Mouse (Mus musculus) megakaryocyte progenitor cell, adult 5-6 weeks (primary cell): ENCODE results near the gene Mafk. TPM values are rescaled to one million over a fixed set of nuclear protein-coding genes. Genes with fewer than 3 reads are reported as not detected.
"Not testable (repeated sequence)": the region's sequence is repeated elsewhere in the genome, so short reads cannot be mapped to it uniquely, and the experiment has no call there.

Experiments
- ATAC-seq: replicated peaks from 2 replicates; pipeline ENCODE4 v1.8.0; 2016; ENCODE audit warnings: mild to moderate bottlenecking, moderate TSS enrichment, inconsistent platforms; ENCODE audit not compliant: poor library complexity
- total RNA-seq, 2 experiments: library from RNA; stranded (forward) in 1 of 2; stranded (reverse) in 1 of 2; fragments of 157-497, 149-512 nt in 1 of 2; fragments of 200-1000 nt in 1 of 2; gene quantifications; 2 replicates each; pipeline versions ENCODE4 v1.2.3 to v1.2.4; 2015 to 2017

The Mafk gene
- total RNA-seq (2015) (11.0 and 13.4 TPM in 2 replicates), total RNA-seq (2017) (22.7 and 27.0 TPM in 2 replicates)

GRCm38 (mm10) chr5:139791227-139792158 is at the start of gene Mafk:
Gene Mafk (plus strand): TSS chr5:139791513.
- peak; percentile 77 for ATAC-seq

- ATAC-seq, result not testable (repeated sequence)
Measured at GRCm38 (mm10) chr5:139742640-139743039, 48.7 kb upstream of the Mafk start.

DNA sequence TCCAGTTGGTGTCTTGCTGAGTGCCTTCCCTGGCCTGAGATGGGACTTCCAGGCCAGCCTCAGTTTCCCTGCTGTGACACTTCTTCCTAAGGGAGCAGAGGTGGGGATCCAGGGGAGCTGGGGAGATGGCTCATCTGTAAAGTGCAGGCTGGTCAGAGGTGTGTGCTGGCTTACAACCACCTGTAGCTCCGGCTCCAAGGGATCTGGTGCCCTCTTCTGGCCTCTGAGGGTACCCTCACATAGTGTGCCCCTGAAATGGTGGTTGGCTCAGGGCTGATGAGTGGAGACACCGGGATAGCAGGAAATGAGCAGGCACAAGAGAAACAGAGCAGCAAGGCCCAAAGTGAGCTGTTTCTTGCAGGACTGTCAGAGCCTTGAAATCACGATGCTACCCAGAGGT is 45.5 kb upstream of the Mafk start:
- ATAC-seq, result peak; percentile 86

DNA sequence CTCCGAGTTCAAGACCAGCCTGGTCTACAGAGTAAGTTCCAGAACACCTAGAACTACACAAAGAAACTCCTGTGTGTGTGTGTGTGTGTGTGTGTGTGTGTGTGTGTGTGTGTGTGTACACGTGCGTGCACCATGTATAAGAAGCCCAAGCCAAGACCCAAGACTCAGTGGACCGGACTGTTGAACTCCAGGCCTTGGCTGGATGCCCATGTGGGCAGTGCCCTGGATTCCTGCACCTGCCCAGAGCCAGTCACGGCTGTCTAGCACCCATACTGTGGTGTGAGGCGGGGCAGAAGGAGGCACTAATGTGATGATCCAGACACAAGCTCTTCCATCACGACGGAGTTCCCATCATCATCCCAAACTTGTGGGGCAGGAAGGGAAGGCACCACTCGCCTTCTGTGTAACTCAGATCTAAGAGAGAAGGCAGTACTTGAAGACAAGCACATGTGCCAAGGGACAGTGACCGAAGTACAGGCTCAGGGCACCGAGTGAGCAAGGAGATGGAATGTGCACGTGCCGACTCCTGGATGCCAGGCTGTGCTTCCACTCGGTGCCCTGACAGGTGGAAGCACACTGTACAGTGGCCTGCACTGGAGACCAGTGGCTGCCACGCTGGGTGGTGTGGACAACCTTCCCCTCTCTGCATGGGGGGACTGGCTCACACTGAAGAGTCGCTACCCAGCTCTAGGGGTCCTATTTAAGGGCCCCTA is 41.7 kb upstream of the Mafk start:
- ATAC-seq, result no peak

DNA sequence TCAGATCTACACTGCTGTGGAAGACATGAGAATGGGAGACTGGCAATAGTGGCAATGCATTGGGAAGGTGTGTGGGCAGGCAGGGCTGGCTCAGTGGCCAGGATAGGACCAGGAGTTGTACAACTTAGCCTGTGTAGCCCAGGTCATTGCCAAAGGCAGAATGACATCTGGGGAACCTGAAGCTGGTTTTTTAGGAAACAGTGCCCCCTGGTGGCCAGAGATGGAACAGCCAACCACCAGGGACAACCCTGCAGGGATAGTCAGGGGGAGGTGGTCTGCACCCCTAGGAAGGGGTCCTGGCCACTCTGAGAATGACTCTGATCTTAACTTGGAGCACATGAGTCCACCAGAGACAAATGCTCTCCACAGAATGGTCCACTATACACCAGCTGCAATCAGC is 40.8 kb upstream of the Mafk start:
- peak; percentile 56 for ATAC-seq

DNA sequence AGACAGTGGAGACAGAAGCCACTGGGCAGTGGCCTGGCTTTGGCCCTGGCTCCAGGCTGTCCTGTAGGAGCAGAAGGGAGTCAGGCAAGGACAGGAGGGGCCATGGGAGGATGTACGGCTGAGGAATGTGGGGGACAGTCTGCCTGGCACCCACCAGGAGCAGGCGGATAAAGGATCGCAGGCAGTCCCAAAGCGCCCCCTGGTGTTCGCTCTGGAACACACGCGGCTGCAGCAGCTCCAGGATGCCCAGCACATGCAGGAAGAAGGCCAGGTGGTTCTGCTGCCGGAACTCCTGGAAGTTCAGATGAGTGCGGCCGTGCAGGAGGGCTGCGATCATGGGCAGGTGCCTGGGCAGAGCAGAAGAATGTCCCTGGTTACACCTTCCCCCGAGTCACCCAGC is 36.6 kb upstream of the Mafk start:
- peak; percentile 55 for ATAC-seq

DNA sequence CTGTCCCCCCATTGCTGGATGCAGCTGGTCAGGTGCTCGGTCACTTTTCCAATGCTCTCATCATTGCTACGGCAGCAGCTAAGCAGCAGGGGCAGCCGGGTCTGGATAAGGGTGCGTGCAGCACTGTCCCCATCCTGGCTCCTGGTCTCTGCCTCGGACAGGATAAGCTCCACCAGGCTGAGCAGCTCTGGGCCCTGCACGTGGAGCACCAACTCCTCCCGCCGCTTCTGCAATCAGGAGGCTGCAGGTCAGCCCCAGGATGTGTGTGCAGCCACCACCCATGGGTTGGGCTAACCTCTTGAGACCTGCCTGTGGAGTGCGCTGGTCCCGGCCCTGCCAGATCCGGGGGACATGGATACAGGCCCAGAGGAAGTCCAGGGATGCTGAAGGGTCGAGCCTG is 35.2 kb upstream of the Mafk start:
- ATAC-seq, result no peak

- no peak for ATAC-seq
Measured at GRCm38 (mm10) chr5:139756586-139756985, 34.7 kb upstream of the Mafk start.

GRCm38 (mm10) chr5:139758096-139758495 is 33.2 kb upstream of the Mafk start:
- ATAC-seq, result no peak

DNA sequence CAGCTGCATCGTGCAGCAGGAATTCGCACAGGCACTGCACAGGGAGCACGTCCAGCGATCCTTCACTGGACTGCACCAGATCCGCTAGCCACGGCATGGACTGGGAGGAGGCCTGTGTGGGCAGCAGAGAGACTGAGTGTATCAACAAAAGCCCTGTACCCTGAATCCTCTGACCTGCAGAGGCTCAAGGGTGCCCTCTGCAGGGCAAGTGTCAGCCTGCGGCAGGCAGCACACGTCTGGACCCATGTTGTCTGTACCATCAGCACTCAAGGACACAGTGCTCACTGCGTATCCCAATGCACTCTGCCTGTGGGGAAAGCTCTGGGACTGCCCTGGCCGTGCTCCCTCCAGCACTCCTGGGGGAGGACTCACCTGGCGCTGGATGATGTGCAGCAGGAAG is 27.0 kb upstream of the Mafk start:
- peak; percentile 87 for ATAC-seq

- no peak for ATAC-seq
Measured at GRCm38 (mm10) chr5:139768216-139768615, 23.1 kb upstream of the Mafk start.

GRCm38 (mm10) chr5:139775216-139775926 is 15.9 kb upstream of the Mafk start, which contains the start of gene Ints1:
Gene Ints1 (minus strand): TSS chr5:139775674.
- peak; percentile 92 for ATAC-seq

DNA sequence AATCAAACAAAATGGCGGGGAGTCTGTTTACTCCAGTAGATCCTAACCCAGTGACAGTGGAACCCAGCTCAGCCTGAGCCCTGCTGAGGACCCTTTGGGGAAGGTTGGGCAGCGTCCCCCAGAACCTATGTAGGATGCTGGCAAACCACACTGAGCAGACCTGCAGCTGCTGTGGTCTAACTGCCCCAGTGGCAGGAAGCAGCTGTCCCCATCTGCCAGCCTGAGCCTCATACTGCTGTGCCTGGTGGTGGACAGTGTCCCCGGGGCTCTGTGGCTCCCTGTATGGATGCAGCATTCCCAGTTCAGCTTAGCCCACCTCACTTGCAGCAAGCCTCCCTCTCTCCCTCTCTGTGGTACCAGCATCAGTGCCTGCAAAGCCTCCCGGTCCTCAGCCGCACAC is 14.3 kb upstream of the Mafk start:
- peak; percentile 78 for ATAC-seq

DNA sequence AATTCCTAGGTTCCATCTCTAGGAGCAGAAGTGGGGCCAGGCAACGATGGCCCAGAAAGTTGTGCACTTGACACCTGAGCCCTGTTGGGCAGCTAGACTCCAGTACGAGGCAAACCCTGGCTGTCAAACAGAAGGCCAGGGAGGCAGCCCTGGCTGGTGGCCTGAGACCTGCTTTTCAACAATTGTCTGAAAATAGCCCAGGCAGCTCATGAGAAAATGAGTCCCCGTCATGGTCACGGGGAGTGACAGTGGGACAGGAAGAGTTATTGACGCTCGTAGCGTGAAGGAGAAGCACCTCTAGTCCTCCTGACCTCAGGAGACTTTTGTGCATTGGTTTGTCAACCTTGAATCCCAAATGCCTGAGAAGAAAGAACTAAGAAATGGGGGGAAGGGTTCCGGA is 9.9 kb upstream of the Mafk start:
- ATAC-seq, result no peak

DNA sequence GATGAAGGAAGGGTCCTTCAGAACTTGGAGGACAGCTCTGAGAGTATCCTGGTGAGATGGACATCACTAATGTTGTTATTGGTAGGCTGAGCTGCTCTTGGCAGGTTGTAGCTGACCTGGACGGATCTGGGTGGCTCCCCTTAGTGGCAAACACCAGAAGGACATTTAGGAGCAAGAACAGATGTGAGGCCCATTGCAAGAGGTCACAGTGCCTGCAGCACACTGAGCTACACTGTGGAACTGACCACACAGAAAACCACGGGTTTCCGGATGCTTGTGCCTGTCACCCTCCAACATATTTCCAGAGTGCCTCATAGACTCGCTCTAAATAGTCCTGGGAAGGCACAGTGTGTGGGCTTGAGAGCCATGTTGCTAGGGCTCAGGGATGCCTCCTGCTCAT is 1.8 kb upstream of the Mafk start:
- peak; percentile 42 for ATAC-seq

GRCm38 (mm10) chr5:139792159-139792775 is 954 bp downstream of the Mafk start:
- no peak for ATAC-seq

DNA sequence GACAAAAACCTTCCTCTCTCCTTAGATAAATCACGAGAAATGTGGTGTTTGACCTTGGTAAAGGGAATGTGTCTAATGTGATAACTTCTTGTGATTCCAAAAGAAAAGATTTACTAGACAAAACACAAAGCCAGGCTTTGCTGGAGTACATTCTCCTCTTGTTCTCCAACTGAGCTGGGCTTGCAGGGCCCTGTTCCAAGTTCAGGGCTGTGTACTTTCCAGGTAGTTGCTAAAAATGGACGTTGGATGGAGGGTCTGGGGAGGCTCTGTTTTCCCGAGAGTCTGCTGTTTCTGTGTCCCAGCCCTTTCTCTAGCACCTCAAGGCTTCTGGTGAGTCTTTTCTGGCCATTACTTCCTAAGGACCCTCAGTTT is 1.6 kb downstream of the Mafk start:
- ATAC-seq, result no peak

GRCm38 (mm10) chr5:139793338-139794089 is 2.2 kb downstream of the Mafk start:
- no peak for ATAC-seq

- ATAC-seq, result no peak
Measured at GRCm38 (mm10) chr5:139794137-139794536, 2.8 kb downstream of the Mafk start.

GRCm38 (mm10) chr5:139794938-139795337 is 3.6 kb downstream of the Mafk start:
- peak; percentile 42 for ATAC-seq
